Mouse (Mus musculus): ENCODE measurements around the gene Neurl3.

The Neurl3 gene

DNA sequence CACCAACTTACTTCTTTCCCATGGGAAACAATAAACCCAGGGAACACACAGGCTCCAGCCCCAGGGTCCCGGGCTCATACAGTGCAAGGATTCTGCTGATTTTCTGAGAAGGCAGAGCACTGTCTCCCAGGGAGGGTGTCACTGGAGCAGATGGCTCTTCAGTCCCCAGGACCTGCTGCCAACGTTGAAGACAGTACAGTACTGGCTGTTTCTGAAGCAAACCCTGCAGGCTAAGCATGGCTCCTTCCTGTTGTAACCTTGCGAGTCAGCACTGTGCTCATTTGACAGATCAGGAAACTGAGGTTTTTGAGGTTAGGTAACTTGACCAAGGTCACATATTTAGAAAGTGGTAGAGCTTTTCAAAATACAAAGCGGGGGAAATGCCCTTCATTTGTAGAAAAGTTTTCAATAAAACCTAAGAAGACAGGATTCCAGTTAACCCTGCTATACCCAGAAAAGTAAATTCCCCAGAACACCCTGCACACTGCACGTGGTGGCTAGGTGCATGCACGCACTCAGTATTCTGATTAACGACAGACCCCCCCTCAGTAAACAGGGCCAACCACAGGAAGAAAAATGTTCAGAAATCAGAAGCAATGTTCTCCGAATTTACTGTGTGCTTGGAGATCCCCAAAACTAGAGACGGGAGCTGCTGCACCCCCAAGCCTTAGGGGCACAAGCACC is 22.1 kb upstream of the Neurl3 start:
- DNase-seq: no peak

DNA sequence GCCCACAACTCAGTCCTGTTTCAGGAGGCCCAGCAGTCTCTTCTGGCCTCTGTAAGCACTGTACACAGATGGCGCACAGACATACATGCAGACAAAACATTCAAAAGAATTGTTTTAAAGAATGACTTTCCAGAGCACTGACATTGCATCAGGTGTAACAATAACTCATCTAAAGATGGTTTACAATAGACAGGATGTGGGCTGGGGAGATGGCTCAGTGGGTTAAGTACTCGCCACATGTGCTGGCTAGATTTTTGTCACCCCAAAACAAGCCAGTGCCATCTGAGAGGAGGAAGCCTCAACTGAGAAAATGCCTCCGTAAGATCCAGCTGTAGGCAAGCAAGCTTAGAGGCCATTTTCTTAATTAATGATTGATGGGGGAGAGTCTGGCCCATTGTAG is 19.9 kb upstream of the Neurl3 start:
- no peak for DNase-seq

DNA sequence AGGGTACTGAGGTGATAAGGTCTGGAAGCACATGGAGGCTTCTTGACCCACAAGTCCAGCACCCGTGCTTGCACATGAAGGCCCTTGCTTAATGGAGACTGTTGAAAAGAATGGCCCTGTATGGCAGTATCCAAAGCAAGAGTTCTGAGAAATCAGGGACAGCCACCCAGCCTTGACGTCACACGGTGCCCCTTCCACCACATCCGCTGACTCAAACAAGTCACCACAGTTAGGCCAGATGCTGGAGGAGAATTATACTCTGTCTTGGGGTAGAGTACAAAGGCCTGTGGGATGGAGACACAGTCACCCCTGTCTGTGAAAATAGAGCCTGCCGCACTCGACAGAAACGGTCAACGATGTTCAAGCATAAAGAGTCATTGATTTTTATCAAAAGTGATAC is 19.0 kb upstream of the Neurl3 start:
- DNase-seq: no peak

DNA sequence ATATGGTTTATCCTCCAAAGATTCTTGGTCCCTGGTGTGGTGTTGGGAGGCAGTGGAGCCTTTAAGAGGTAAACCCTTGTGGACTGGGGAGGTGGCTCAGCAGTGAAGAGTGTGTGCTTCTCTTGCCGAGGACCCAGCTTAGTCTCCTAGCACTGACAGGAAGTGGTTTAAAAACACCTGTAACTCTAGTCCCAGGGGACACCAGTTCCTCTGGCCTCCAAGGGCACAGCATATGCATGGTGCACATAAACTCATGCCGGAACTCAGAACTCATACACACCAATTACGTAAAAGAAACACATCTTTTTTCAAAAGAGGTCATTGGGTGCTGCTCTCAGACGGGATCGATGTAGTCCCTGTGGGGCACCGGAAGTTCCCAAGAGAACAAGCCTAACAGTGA is 7.4 kb upstream of the Neurl3 start:
- DNase-seq: no peak

DNA sequence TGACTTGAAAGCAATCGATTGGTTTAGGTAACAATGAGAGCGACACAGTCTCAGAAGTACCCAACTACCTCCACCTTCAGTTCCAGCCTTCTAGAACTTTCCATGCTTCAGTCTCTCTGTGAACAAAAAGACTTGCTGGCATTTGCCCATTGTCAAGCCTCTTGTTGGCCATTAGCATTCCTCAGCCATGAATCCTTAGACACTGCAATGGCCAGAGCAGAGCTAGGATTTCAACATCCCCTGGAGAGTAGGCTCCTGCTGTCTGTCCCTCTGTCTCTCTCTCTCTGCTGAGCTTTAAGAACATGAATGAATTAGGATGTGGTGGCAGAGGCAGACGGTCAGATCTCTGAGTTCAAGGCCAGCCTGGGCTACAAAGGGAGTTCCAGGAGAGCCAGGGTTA is 6.5 kb upstream of the Neurl3 start:
- no peak for DNase-seq

DNA sequence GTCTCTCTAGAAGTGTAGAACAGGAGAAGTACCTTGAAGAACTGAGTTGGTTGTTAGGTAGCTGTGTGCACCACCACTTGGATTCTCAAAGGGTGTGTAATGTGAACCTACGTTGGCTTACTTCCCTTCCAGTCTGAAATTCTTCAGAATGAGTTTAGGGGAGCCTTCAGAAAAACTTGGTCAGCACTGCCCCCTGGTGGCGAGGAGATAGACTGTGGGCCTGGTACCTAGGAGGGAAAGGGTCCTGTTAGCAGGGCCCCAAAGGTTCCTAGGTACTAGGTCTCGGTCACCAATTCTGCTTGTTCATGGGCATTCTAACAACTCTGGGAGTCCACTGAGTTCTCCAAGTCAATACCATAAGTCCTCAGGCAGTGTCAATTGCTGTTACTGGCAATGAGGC is 4.7 kb upstream of the Neurl3 start:
- peak; percentile 92 for DNase-seq

DNA sequence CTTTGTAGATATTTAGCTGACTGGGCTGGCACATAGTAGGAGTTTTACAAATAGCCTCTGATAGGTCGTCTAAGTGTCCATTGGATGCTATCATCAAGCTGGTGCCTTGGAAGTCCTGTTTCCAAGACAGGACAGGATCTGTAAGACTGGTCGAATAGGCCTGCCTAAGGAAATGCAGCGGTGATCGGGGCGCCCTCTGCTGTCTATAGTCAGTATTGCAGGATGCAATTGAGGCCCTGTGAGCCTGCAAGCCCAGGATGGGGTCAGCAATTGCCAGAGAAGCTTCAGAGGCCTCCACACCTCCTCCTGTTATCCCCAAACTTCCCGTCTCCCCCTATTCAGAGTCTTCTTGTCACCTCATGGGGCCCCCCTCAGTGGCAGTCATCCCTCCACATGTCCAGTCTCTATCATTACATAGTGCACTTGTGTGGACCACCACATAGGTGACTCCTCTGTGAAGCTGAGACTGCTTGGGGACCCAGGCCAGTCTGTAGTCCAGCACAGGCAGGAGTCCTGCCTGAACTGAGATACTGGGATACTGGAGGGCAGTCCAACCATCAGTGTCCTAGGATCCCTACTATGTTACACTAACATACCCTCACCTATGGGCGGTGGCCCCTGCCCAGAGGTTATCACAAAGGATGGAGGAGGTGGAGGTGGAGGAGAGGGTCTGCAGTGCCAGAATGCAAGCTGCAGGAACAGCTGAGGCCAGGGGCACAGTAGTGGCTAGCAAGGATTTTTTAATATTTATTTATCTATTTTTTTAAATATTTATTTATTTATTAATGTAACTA is 3.0 kb upstream of the Neurl3 start:
- DNase-seq: peak; percentile 90

DNA sequence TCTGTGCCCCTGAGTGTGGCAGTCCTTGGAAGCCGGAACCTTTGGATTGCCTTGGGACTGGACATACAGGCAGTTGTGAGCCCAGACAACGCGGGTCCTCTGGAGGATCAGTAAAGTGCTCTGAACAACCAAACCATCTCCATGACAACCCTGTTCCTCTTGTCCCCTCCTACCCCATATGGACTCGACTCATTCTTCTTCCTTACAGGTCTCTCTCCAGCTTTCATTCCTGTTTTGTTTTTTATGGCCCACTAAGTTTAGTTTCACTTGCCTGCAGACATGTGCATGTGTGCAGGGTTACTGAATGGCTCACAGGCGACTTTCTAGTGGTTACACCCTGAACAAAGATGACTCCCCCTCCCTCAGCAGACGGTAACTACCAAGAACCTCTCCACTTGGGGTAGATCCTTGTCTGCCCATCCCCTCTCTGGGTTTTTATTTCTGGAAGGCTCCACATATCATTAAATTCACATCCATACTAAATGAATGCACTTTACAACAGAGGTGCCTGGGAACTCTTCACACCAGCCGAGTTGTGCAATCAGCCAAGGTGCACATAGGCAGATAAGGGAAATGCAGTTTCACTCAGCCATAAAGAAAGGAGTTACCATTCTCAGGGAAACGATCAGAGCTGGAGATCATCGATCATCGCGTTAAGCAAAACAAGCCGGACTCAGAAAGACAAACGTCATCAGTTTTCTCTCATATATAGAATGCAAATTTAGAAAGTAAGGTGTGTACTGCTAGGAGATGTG is 1.3 kb upstream of the Neurl3 start:
- DNase-seq: no peak

DNA sequence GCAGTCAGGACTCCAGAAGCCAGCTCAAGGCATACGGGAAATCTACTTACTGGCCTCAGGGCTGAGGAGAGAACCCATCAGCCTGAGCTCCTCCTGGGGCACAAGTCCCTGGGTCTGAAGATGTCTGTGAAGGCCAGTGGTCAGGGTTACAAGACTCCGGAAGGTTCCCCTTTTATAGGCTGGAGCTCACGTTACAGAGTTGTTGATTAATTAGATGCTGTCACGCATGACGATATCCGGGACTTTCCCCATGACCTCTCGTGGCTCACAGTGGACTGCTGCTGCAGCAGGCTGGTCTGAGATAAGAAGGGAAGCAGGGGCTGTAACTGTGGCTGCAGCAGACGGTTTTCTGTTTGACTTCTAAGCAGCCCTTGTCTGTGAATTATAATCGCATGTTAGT is 1.2 kb downstream of the Neurl3 start:
- DNase-seq: peak; percentile 47

DNA sequence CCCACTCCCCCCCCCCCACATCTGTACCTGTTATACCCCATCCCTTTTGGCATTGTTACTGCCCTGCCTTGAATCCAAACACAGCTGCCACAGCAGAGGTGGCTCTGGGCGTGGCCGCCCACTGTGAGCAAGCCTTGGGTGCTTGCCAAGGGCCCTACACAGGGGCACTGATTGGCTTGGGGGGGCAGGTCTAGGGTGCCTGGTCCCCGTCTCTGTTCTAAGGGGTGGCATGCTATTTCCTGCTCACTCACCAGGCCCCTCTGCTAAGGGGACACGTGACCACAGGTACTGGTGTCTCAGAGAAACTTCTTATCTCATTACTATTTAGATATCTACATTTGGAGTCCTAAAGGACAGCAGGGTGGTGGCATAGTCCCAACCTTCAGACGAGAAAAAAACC is 1.9 kb downstream of the Neurl3 start:
- DNase-seq: peak; percentile 52

DNA sequence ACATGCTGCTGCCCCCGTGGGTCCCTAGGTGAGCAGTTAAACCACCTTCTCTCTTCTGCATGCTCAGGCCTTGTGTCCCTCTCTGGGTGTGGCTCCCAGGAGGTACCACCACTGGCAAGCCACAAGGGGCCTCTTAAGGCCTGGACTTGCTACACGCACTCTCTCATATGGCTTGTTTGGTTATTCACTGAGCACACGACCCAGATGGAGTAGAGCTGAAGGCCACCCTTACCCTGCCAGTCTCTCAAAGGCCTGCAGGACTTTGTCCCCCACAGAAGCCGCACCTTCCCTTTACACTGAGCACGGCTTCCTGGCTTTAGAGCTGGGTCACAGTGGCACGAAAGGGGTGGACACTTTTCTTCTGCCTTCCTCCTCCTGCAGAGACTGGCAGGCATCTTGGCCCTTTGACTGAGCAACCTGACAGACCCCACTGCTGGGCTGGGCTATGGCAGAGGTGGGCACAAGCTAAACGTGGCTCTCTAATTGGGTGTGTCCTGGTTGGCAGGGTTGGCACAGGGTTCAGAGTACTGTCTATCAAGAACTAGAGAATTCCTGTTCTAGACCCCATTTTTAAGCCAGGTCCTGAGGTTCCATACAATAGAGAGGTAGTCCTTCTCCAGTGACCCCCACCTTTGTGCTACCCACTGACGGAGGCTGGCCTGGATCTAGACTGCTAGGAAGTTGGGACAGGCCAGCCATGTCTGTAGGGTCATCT is 2.8 kb downstream of the Neurl3 start:
- no peak for DNase-seq

DNA sequence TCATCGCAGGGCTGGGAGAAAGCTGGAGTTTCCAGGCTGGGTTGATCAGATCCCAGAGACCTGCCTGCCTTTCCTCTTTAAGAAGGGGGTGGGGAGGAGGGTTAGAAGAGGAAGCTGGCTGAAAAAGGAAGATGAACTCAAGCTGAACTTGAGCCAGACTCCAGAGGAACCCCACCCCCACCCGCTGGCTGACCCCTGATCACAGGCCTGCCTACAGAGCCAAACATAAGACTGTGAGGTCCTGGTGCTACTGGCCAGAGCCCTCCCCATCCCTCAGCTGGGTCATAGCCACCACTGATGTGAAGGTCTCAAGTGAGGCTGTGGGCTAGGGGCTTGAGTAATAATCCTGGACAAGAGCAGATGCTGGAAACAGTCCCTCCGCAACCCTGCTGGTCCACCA is 3.8 kb downstream of the Neurl3 start:
- DNase-seq: no peak

DNA sequence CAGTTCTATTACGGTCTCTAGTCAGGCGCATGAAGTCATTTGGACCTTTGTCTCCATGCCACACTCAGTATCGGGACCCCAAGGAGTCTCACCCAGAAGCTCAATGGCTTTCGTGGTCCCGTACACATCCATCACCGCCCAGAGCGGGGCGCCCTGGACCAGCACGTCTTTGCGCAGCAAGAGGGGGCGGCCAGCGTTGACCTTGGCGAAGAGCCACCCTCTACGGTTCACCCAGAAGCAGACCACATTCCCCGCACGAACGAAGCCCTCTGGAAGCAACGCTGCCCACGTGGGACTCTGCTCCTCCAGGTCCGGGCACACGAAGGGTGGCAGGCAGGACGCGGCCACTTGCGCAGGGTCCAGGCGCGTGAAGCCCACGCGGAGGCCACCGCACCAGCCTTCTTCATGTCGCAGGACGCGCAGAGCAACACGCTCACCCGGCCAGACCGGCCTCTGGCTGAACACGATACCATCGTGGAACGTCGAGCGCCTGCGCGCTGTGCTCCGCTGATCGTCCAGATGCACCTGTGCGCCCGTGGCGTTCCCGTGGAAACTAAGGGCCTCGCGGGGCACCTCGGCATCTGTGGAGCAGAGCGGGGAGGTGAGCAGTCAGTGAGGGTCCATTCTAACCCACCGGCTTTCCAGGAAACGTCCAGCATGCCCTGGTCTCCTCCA is 5.2 kb downstream of the Neurl3 start:
- DNase-seq: no peak

DNA sequence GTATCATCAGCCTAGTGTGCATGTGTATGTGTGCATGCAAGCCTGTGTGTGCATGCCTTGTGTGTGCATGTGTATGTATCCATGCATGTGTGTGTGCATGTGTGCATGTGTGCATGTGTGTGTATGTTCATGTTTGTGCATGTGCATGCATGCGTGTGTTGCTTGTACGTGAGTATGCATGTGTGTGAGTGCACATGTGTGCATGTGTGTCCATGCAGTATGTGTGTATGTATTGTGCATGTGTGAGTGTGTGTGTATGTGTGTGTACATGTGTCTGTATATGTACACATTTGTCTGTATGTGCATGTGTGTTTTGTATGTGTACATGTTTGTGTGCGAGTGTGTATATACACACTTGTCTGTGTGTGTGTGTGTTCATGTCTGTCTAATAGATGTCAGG is 6.9 kb downstream of the Neurl3 start:
- no peak for DNase-seq

DNA sequence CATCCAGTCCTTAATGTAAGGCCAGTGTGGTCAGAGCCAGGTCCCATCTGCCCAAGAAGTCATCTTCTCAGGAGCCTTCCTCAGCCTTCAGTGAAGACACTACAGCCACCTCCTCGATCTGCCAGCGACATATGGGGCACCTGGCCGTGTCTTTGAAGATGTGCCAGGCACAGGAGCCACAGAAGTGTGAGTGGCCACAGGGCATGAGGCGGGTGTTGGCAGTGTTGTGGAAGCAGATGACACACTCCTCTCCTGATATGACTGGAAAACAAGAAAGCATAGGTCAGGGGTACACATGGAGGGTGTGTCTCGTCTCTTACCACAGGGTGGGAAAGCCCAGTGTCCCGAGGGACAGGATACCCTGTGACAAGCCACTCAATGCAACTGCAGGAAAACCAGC is 8.2 kb downstream of the Neurl3 start:
- no peak for DNase-seq

DNA sequence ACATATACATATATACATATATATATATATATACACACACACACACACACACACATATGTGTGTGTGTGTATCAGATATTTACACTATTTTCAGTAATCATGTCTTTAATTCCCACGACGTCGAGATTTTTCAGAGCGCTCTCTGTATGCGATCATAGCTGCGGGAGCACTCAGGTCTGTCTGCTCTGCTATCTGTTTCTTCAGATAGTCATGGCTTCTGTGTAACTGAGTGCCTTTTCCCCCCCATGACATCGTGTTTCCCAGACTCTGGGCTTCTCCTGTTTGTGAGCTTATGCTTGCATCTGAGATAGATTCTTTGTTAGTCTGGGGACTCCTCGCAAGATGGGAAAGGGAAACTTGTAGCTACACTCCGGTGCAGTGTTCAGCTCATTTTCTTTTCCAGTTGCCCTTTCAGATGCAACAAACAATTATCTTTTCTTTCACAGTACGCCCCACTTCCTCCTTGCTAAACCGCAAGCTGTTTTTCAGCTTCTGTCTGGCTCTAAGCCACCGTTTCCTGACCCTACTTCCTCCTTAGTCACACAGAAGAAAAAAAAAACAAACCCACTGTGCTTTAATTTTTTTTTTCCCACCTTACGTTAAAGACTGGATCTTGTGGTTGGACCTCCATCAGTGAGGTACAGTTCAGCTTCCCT is 10.5 kb downstream of the Neurl3 start:
- peak; percentile 69 for DNase-seq

DNA sequence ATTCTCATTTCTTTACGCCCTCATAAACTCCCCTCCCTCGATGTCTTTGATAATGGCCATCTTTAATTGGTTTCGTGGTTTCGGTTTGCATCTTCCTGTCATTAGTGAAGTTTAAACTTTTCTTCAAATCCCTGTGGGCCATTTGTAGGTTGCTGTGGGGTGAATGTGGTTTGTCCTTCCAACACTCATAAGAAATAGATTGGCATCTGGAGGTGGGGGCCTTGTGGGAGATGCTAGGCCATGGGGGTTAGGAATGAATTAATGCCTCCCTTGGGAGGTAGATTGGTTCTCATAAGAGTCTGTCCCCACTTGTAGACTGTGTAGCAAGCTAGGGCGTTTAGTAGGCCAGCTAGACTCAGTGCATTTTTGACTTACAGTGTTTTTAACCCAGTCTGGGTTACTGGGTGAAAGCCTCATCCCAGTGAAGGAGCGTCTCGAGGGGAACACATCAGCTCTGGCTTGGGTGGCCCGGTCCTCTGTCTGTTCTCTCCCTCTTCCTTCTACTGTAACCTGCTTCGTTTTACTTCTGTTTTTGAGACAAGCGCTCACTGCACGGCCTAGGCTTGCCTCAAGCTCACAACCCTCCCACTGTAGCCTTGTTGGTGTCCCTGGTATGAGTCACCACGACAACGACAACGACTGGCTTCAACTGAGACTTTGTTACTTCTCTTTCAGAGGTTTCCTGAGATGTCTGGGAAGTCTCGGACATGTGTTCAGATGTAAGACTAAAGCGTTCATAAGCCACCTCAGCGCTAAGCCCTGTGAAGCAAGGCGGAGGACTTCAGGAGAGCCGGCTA is 12.6 kb downstream of the Neurl3 start:
- DNase-seq: no peak

DNA sequence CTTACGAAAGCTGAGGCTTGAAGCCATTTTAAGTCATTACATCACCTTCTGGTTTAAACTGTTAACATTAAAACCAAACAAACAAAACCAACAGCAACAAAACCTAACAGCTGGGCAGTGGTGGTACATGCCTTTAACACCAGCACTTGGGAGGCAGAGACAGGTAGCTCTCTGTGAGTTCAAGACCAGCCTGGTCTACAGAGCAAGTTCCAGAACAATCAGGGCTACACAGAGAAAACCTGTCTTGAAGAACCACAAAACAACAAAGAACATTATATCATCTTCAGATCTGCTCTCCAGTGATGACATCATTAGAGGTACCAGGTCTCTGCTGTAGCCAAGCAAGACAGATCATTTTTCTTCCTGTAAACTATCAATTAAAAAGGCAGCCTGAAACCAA is 14.1 kb downstream of the Neurl3 start:
- no peak for DNase-seq

DNA sequence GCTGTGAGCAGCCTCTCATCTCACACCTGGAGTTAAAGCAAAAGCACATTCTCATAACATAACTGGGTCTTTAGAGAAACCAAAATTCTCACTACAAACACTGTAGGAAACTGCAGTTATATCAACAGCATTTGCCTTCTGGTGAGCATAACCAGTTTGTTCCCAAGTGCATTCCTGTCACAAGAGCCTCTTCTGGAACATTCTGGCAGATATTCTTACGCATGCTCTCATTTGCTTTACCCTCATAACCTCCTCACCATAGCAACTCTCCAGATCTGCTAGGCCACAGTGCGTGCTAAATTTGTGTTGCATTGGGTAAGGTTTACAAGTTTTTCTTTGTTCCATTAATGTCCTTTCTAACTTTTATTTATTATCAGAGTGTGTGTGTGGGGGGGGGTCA is 15.2 kb downstream of the Neurl3 start:
- DNase-seq: no peak

DNA sequence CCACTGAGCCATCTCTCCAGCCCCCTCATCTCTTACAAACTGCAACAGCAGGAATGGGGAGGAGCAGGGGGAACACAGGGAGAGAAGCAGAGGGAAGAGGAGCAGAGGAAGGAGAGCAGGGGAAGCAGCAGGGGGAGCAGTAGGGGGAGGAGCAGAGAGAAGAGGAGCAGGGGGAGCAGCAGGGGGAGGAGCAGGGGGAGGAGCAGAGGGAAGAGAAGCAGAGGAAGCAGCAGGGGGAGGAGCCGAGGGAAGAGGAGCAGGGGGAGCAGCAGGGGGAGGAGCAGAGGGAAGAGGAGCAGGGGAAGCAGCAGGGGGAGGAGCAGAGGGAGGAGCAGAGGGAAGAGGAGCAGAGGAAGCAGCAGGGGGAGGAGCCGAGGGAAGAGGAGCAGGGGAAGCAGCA is 15.8 kb downstream of the Neurl3 start:
- no peak for DNase-seq

DNA sequence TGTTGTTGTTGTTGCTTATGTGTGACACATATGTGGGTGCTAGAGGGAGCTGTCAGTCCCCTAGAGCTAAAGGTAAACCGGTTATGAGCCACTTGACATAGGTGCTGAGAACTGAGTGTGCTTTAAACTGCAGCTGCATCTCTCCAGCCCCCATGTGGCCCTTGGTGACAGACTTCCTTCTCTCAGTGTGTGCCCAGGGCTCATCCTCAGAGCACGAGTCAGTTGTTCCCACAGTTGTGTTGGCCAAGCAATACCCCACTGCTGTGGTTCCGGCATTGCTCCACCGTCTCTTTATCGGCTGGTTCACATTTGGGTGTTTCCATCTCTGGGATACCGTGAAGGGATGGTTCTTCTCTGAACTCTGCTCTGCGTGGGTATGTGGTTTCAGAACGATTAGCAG is 17.2 kb downstream of the Neurl3 start:
- no peak for DNase-seq
